Mouse (Mus musculus): ENCODE measurements at regions not wholly inside any gene's neighbourhood (a gene's known extent, or its start where the extent isn't known, plus 50 kb on each side); places are given as distances from the start of the nearest gene placed in this dataset.

DNA sequence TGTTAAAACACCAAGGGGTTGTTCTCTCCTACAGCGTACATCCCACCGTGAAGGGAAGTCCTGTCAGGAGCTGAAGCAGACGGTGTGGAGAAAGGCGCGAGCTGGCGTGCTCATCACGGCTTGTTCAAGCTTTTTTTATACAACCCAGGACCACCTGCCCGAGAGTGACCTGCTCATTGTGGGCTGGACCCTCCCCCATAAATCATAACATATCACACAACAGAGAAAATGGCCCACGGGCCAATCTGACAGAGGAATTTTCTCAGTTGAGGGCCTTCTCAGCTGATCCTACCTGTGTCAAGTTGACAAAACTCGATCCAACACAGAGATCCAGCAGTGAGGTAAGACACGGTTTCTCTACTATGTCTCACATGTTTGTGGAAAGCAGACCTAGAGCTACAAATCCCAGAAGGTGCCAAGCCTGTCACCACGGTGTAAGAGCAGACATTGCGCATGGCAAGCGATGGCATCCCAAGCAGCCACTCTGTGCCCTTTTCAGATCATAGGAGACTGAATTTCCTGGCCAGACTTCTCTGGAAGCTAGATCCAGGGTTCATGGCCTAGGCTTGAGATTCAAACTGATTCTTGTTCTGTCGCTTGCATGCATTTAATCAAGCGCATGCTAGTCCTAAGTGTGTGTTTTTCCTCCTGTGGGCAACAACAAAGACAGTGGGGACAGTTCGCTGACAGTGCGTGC, 64.6 kb upstream of the 1700021F07Rik start:
- Histone ChIP-seq H3K4me3 (replicated peaks) (no peak overlapping the region), H3K27me3 (replicated peaks) (peaks cover 20% of the 10 kb centered on the region), H3K4me1 (peaks cover 3% of the 10 kb centered on the region; the same call in 1 of the 2 replicates), H3K36me3 (replicated peaks; ENCODE audit: low read length) (no peaks in the 10 kb centered on the region), H3K9me3 (peaks cover 26% of the 10 kb centered on the region)
- no peak for TF ChIP-seq FLI1 (IDR thresholded peaks at IDR 0.05; ENCODE audit: low read length)
- TF ChIP-seq GATA1 (IDR thresholded peaks at IDR 0.05; ENCODE audit: borderline replicate concordance, low read length): no peak

DNA sequence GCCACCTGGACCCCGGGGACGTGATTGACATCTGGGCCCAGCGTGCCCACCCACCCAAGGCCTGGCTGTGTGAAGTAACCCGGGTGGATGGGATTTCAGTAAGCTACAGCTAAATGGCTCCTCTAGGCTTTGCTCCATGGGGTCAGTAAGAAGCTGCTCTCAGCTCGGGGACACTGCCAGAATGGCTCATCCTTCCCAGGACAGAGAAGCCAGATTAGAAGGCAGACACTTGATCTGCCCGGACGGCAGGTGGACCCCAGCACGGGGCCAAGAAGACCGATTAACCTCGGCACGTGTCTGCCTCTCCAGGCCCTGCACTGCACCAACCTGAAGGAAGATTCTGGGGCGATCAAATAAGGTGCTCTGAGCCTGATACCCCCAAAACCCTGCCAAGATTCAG, 63.5 kb upstream of the 1700021F07Rik start:
- H3K9me3 ChIP-seq: peaks cover 29% of the 10 kb centered on the region
- H3K4me3 ChIP-seq (replicated peaks): no peak overlapping the region
- no peak for TF ChIP-seq FLI1 (IDR thresholded peaks at IDR 0.05; ENCODE audit: low read length)
- TF ChIP-seq GATA1 (IDR thresholded peaks at IDR 0.05; ENCODE audit: borderline replicate concordance, low read length): no peak
- peaks cover 20% of the 10 kb centered on the region for H3K27me3 ChIP-seq (replicated peaks)
- H3K4me1 ChIP-seq: no peaks in the 10 kb centered on the region; the same call in 1 of the 2 replicates
- H3K36me3 ChIP-seq (replicated peaks; ENCODE audit: low read length): no peaks in the 10 kb centered on the region

DNA sequence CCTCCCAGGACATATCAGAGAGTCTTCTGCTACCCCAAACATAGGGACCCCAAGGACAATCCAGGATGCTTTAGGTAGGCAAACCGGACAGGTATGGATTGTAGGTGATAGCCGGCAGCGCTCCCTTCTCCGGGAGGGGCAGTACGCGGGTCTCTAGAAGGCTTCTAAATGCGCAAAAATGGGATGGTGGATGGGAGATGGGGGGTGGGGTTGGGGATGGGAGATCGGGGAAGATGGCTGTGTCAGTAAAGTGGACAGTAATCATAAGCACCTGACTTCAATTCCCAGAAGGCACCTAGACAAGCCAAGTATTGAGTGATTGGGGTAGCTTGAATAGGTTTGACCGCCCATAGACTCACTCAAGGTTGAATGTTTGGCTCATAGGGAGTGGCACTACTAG, 59.1 kb upstream of the 1700021F07Rik start:
- TF ChIP-seq GATA1 (IDR thresholded peaks at IDR 0.05; ENCODE audit: borderline replicate concordance, low read length) (no peak), FLI1 (IDR thresholded peaks at IDR 0.05; ENCODE audit: low read length) (no peak)
- Histone ChIP-seq H3K27me3 (replicated peaks) (peaks cover 28% of the 10 kb centered on the region), H3K4me1 (no peaks in the 10 kb centered on the region), H3K9me3 (peaks cover 7% of the 10 kb centered on the region; the same call in 1 of the 2 replicates), H3K36me3 (replicated peaks; ENCODE audit: low read length) (no peaks in the 10 kb centered on the region), H3K4me3 (replicated peaks) (no peak overlapping the region)

DNA sequence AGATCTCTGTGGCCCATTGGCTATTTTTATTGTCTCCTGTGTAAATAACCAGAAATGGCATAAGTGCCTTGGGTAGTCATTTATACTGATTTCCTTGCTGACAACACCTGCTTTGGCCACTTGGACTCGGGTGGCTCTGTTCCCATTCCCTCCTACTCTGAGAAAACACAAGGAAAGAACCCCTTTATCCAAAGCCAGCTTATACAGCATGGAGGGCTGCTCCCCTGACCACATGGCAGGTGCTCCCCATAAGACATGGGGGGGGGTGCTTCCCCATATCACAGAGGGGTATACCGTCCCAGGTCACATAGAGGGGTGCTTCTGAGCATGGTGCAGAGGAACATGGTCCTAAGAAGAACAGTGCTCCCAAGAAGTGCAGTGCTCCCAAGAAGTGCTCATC, 57.8 kb upstream of the 1700021F07Rik start:
- Histone ChIP-seq H3K4me3 (replicated peaks) (no peak overlapping the region), H3K4me1 (no peaks in the 10 kb centered on the region), H3K9me3 (peaks cover 7% of the 10 kb centered on the region; the same call in 1 of the 2 replicates), H3K36me3 (replicated peaks; ENCODE audit: low read length) (no peaks in the 10 kb centered on the region), H3K27me3 (replicated peaks) (peaks cover 32% of the 10 kb centered on the region)
- TF ChIP-seq FLI1 (IDR thresholded peaks at IDR 0.05; ENCODE audit: low read length) (no peak), GATA1 (IDR thresholded peaks at IDR 0.05; ENCODE audit: borderline replicate concordance, low read length) (no peak)

DNA sequence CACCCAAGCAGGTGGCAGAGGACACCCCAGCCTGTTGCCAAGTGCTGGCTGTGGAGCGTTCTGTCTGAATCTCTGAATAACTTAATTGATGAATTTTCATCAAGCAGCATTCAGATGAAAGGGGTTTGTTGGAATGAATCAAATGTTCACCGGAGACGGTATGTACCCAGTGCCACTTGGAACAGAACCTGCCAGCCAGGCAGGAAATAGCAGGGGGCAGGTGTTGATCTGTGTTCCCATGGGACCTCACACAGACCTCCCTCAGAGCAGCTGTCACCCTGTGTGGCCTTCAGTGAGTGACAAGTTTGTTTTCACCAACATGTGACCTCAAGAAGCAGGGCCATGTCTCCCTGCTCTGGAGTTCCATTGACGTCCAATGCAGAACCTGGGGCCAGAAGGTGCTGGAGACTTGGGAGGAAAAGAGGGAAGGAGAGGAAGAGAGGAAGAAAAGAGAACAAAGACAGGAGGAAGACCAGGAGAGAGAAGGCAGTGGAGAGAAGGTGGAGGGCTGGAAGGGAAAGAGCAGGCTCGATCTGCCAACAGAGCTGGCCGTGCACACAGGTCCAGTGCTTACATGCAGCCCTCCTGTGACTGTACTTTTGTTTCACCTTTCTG, 57.3 kb upstream of the 1700021F07Rik start:
- H3K4me1 ChIP-seq: peaks cover 4% of the 10 kb centered on the region; the same call in 1 of the 2 replicates
- no peak for TF ChIP-seq GATA1 (IDR thresholded peaks at IDR 0.05; ENCODE audit: borderline replicate concordance, low read length)
- no peak overlapping the region for H3K4me3 ChIP-seq (replicated peaks)
- H3K27me3 ChIP-seq (replicated peaks): peaks cover 37% of the 10 kb centered on the region
- H3K9me3 ChIP-seq: peaks cover 7% of the 10 kb centered on the region; the same call in 1 of the 2 replicates
- no peaks in the 10 kb centered on the region for H3K36me3 ChIP-seq (replicated peaks; ENCODE audit: low read length)

DNA sequence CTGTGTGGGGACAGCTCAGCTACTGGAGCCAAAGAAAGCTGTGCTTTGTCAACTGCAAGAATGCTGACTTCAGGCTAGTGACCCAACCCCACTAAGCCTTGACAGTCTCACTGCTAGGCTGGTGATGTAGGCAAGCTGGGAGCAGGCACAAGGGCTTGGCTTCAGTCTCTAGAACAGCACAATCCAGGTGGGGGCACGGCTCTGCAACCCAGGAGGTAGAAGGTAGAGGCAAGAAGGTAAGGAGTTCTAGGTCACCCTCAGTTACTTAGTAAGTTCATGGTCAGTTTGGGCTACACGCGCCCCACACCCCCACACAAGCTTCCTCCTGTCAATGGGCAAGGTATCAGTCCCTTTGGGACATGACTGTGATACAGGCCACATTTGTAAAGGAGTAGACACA, 54.2 kb upstream of the 1700021F07Rik start:
- Histone ChIP-seq H3K27me3 (replicated peaks) (peaks cover 37% of the 10 kb centered on the region), H3K36me3 (replicated peaks; ENCODE audit: low read length) (no peaks in the 10 kb centered on the region), H3K4me1 (peaks cover 4% of the 10 kb centered on the region; the same call in 1 of the 2 replicates), H3K4me3 (replicated peaks) (no peak overlapping the region), H3K9me3 (no peaks in the 10 kb centered on the region)
- TF ChIP-seq GATA1 (IDR thresholded peaks at IDR 0.05; ENCODE audit: borderline replicate concordance, low read length) (no peak), FLI1 (IDR thresholded peaks at IDR 0.05; ENCODE audit: low read length) (no peak)

DNA sequence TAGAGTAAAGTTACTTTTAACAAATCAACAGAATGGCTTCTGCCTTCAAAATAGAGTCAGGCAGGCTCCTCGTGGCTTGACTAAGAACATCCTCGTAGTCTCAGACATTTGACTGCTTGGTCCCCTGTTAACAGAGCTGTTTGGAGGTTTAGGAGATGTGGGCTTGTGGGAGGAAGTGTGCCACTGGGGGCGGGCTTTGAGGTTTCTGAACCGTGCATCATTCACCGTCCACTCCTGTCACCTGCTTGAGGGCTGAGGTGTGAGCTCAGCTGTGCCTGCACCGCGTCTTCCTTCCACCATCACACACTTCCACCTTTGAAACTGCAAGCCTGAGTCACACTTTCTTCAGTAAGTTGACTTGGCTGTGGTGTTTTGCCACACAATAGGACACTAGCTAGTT, 52.6 kb upstream of the 1700021F07Rik start:
- no peak overlapping the region for H3K4me3 ChIP-seq (replicated peaks)
- H3K27me3 ChIP-seq (replicated peaks): peaks cover 33% of the 10 kb centered on the region
- H3K9me3 ChIP-seq: no peaks in the 10 kb centered on the region
- H3K4me1 ChIP-seq: peaks cover 4% of the 10 kb centered on the region; the same call in 1 of the 2 replicates
- H3K36me3 ChIP-seq (replicated peaks; ENCODE audit: low read length): no peaks in the 10 kb centered on the region
- no peak for TF ChIP-seq FLI1 (IDR thresholded peaks at IDR 0.05; ENCODE audit: low read length)
- no peak for TF ChIP-seq GATA1 (IDR thresholded peaks at IDR 0.05; ENCODE audit: borderline replicate concordance, low read length)
